Mouse (Mus musculus) bone marrow macrophage, adult 2 months (primary cell): ENCODE measurements around the gene Igtp.

ENCODE experiments used
- CTCF ChIP-seq: IDR thresholded peaks from 2 replicates; pipeline ENCODE4 v1.5.1; 2012; ENCODE audit warnings: low read depth, mild to moderate bottlenecking, low read length, moderate library complexity
- POLR2A ChIP-seq: IDR thresholded peaks from 2 replicates; pipeline ENCODE4 v1.6.1; 2012; ENCODE audit warnings: mild to moderate bottlenecking, low read depth, low read length, borderline replicate concordance

- TF ChIP-seq POLR2A (no peak), CTCF (no peak)
These were observed 42.5 kb upstream of the Igtp start for GRCm38 (mm10) chr11:58156871-58157270.
